Mouse (Mus musculus): Measurements from ENCODE around the gene Adap1. TPM values are rescaled to one million over a fixed set of nuclear protein-coding genes. Genes with fewer than 3 reads are reported as not detected.

Gene Adap1
- total RNA-seq (2023): 10 to 100 TPM; 77.5 to 95.1 TPM

GRCm38 (mm10) chr5:139325395-139325966 lies at the start of gene Adap1:
Gene Adap1, minus strand, starts transcription at chr5:139325622.

DNA sequence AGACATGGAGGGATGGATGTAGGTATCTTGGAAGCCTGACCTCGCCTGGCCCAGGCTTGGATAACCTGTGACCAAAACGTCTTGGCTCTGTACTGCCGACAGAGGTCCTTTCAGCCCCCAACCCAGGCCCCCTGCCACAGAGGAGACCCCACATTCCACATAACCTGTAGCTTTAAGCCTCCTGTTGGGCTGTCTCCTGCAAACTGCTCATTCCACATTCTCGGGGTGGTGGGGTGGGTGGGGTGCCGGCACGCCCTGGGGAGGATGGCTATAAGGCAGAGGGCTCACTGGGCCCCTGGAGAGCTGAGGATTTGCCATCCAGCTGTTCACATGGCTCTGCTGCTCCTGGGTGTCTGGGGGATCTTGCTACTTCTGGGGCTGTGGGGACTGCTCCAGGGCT lies 26.9 kb upstream of the Adap1 start, which contains the start of gene Cyp2w1:
Gene Cyp2w1 (plus strand): TSS at position 301 of the 400 bp plus-strand sequence.

GRCm38 (mm10) chr5:139351134-139351533 lies 25.7 kb upstream of the Adap1 start, which contains the start of gene Cox19:
Gene Cox19, minus strand, starts transcription at chr5:139351418.

DNA sequence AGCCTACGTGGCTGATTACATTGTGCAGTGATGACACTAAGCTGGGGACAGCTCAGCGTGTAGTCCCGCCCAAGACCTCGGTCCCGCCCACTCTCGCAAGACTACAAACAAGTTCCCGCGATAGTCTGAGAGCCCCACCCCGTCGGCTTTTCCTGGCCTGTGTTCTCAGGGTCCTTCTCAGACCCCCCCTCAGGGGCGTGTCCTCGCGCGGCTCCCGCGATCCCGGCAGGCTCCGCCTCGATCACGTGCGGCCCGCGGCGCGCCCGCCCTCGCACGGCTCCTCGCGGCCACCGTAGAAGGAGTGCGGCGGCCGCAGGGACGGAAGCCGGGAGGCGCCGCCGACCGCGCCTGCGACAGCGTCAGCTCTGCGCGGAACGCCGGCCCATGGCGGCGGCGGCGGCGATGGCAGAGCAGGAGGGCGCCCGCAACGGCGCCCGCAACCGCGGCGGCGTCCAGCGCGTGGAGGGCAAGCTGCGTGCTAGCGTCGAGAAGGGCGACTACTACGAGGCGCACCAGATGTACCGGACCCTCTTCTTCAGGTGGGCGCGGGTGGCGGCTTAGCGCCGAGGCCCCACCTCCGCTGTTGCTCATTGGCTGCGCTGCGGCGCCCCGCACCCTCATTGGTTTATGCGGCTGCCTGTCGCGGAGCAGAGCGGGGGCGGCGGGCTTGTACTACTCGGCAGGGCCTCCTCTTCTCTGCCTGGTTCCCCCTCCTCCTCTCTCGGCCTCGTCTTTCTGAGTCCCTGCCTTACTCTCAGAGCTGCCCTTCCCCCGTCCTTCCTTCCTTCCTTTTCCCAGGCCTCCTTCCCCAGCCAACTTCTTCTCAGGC lies 73.1 kb downstream of the Adap1 start, which contains the start of gene Get4:
Gene Get4 (plus strand): TSS at position 244 of the 829 bp plus-strand sequence.

Other genes starting within 250 kb of the Adap1 start
- gene Prkar1b, start 175.6 kb downstream of the Adap1 start, total RNA-seq (2023): under 1 TPM; 0.35 to 0.53 TPM
- 1 to 10 TPM; 4.0 to 4.8 TPM for gene Dnaaf5, start 175.4 kb downstream of the Adap1 start, total RNA-seq (2023)
- gene Sun1, start 125.0 kb downstream of the Adap1 start, total RNA-seq (2023): 10 to 100 TPM; 57.5 to 65.3 TPM
- 10 to 100 TPM; 31.9 to 34.4 TPM for gene Get4, start 73.3 kb downstream of the Adap1 start, total RNA-seq (2023)
- gene Cox19, start 25.8 kb upstream of the Adap1 start, total RNA-seq (2023): 10 to 100 TPM; 25.7 to 26.6 TPM
- gene Cyp2w1, start 27.0 kb upstream of the Adap1 start, total RNA-seq (2023): not detected
- gene Gpr146, start 52.1 kb upstream of the Adap1 start, total RNA-seq (2023): 10 to 100 TPM in 1 of 2 experiments, 1 to 10 TPM in 1; 9.1 to 10.2 TPM
- 10 to 100 TPM; 29.8 to 32.2 TPM for gene C130050O18Rik, start 79.7 kb upstream of the Adap1 start, total RNA-seq (2023)
- under 1 TPM; 0.24 to 0.29 TPM for gene Gper1, start 97.5 kb upstream of the Adap1 start, total RNA-seq (2023)
- 10 to 100 TPM in 1 of 2 experiments, 1 to 10 TPM in 1; 9.7 to 11.1 TPM for gene 3110082I17Rik, start 134.9 kb upstream of the Adap1 start, total RNA-seq (2023)
- 100 to 1,000 TPM; 134 to 142 TPM for gene Zfand2a, start 158.9 kb upstream of the Adap1 start, total RNA-seq (2023)
- gene Uncx, start 217.9 kb upstream of the Adap1 start, total RNA-seq (2023): not detected